Mouse (Mus musculus): ENCODE results near the gene Gfpt1. TPM values are rescaled to one million over a fixed set of nuclear protein-coding genes. Genes with fewer than 3 reads are reported as not detected.

Gfpt1 gene
- total RNA-seq, 1 experiment from 2014 or later: 36.9 TPM

- no peak for DNase-seq
Observed at GRCm38 (mm10) chr6:87139796-87140553, 97.3 kb downstream of the Gfpt1 start.

Other genes starting within 250 kb of the Gfpt1 start
- gene Anxa4, start 249.3 kb upstream of the Gfpt1 start, total RNA-seq (2021): 54.6 and 55.5 TPM in 2 replicates
- gene Aak1, start 193.3 kb upstream of the Gfpt1 start, total RNA-seq (2021): 81.9 and 88.8 TPM in 2 replicates
- 92.4 and 97.3 TPM in 2 replicates for gene Nfu1, start 33.6 kb upstream of the Gfpt1 start, total RNA-seq (2021)
- not detected in 2 replicates for gene D6Ertd527e, start 61.9 kb downstream of the Gfpt1 start, total RNA-seq (2021)